Mouse (Mus musculus) cerebellum, adult 11 months (tissue): ENCODE results near the gene E130208F15Rik.

ENCODE experiments used
- DNase-seq: peaks from one replicate; pipeline ENCODE4 v3.0.0; 2022

E130208F15Rik gene

DNA sequence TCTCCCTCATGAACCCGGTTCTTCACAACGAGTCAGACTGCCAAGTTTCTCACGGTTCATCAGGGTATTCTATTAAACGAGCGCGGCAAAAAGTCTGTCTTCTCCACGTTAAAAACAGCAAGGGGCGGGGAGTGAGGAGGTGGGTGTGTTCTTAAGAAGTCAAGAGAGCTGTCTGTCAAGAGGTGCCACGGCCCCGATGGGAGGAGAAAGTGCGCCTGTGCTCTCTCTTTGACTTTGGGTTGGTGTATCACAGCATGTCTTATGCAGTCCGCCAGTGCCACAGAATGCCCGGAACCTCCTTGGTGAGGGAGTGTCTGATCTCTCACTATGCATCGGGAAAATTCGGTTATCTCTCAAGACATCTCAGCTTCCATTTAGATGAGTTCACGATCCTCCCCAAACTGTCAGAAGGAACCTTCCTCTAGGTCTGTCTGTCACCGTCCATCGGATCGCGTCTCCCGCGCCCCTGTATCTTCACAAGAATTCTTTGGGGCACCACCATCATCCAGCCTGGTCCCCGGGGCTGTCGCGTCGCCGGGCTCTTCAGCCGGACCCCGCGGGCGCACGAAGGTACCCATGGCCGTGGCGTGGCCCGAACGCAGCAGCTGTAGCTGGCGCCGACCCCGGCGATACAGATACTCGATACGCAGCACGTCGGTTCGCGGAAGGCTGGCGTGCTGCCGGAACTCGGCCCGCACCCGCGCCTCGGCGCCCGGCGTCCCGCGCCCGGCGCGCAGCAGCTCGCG lies at the start of gene E130208F15Rik:
E130208F15Rik (plus strand) TSS at position 202 of the 746 bp plus-strand sequence.
- DNase-seq = peak; percentile 68

DNA sequence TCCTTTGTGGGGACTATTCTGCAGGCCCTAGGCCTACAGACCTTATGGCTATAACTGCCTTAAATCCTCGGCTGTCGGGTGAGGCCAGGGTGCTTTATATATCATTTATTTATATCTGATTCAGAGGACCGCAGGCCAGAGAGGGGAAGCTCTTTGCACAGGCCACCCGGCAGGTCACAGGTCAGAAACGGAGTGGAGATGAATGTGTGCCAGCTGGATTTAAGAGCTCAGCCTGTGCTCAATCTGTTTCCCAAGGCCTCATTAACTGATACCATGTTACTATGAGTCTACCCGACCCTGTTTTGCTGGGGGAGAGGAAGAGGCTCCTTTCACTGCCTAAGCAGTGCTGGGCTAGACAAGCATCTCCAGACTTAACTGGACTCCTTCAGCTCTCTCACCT lies 47.2 kb upstream of the E130208F15Rik start:
- no peak for DNase-seq

DNA sequence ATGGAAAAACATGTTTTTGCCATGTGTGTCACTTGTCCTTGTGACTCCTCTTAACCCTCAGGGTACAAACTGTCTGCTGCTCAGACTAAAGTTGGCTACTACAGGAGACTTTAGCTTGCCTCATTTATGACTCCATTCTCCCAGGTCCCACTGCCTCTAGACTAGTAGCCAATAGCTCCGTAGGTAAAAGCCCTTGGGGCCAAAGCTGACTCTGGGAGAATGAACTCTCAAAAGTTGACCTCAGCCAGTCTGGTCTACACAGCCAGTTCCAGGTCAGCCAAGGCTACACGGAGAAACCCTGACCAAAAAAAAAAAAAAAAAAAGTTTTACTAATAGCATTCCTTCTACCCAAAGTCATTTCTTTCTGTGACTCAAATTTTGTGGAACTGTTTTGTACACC lies 42.6 kb upstream of the E130208F15Rik start:
- no peak for DNase-seq

DNA sequence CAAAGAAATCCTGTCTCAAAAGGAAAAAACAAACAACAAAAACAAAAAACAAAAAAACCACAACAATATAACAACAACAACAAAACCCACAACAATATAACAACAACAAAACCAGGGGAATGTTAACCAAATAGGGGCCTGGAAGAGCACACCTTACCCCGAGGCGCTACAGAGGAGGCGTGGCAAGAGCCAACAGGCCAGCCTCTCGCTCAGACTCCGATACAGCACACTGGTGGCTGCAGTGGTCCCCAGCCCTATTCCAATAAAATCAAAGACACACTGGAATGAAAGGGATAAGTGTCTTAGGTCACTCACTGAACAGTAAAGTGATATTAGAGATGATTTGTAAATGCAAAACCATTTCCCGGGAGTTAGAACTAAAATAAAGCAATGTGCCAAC lies 42.0 kb upstream of the E130208F15Rik start:
- DNase-seq = no peak

GRCm38 (mm10) chr7:30279951-30280669 lies 41.4 kb upstream of the E130208F15Rik start, which contains the start of the genes Thap8 and Wdr62:
Thap8 (plus strand) TSS chr7:30280094.
Wdr62 (minus strand) TSS chr7:30280419.
- DNase-seq = peak; percentile 88

DNA sequence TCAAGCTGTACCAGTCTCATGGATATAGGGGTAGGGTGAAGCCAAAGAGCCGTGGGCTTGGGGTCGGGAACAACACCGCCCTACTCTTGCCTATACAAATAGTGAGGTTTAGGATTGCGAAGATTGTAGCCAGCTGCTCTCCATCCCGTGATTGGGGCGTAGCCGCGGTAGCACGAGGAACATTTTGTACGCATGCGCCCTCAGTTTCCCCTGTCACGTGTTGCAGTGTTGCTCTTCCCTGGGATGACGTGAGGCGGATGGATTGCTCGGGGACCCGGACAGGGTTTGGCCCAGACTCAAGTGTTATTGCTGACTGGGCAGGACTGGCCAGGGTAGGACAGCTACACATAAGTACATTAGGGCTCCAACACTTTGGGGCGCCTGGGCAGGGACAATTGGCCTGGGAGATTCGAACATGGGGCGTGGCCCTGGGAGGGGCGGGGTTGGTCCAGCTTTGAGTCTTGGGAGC lies 40.8 kb upstream of the E130208F15Rik start:
- DNase-seq = peak; percentile 81

DNA sequence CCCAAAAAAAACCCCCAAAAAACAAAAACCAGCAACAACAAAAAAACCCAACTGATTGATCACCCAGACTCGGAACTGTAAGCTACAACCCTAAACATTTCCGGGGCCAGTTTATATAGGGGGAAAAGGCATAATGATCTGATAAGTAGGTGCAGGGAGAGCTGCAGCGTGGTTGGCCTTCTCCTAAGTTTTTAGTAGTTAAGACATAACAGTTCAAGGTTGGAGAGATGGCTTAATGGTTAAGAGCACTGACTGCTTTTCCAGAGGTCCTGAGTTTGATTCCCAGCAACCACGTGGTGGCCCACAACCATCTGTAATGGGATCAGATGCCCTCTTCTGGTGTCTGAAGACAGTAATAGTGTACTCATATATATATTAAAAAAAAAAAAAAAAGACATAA lies 40.0 kb upstream of the E130208F15Rik start:
- DNase-seq = no peak

DNA sequence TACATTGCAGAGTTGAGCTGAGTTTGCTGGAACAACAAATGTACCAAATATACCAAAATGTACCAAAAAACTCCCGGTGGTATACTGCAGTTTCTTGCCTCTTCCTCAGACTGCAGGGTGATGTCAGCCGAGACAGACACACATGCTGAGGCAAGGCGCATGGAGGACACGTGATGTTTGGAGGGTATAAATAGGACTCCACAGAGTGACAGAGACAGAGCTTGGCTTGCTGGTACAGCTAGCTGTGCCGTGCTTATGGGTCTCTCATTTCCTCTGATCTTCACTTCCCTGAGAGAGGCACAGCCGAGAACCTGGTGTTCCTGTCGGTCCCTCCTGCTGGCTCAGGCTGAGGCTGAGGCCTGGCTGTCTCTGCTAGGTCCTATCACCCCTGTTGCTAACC lies 38.8 kb upstream of the E130208F15Rik start:
- DNase-seq = no peak

GRCm38 (mm10) chr7:30286701-30287410 lies 34.7 kb upstream of the E130208F15Rik start:
- peak; percentile 83 for DNase-seq

GRCm38 (mm10) chr7:30288046-30288445 lies 33.5 kb upstream of the E130208F15Rik start:
- DNase-seq = peak; percentile 41

GRCm38 (mm10) chr7:30289071-30289713 lies 32.3 kb upstream of the E130208F15Rik start:
- DNase-seq = peak; percentile 35

DNA sequence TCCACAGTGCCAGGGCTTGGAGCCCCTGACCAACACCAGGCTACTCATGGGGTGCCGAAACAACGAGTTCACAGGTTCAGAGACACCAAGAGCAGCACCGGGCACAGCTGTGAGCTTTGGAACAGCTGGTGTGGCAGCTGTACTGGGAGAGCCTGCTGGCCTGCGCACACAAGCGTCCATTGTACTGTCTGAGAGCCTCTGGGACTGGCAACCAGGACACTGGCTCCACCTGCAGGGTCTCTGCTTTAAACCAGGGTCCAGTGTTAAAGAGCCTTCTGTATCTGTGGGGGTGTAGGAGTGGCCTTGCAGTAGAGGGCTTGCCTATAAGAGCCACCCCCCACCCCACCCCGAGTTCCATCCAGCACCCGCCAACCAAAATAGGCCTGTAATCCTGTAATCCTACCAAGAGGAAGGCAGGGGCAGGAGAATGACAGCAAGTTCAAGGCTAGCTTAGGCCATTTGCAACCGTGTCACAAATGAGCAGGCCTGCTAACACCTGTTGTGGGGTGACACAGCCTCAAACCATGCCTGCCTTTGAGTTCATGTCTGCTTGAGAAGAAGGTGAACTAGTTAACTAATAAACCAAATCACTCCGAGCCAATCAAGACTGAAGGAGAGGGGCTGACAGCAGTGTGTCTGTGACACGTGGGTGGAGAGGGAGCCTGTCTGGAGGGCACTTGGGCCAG lies 31.7 kb upstream of the E130208F15Rik start:
- peak; percentile 34 for DNase-seq

GRCm38 (mm10) chr7:30291215-30292131 lies 30.1 kb upstream of the E130208F15Rik start, which contains the start of gene Clip3:
Clip3 (plus strand) TSS chr7:30291728.
- DNase-seq = peak; percentile 90

DNA sequence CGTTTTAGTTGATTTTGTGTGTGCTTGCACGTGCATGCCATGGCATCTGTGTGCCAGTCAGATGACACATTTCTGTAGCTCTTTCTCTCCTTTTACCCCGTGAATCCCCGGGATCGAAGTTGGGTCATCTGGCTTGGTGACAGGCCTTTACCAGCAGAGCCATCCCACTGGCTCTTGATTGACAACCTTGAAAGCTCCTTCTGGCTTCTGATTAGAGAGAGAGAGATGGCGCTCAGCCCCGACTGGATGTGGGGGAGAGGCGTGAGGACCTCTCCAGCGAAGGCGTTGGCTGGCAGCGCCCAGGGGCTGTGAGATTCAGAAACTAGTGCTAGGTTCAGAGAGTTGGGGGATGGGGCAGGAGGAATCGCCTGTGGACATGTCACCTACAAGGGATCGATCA lies 27.7 kb upstream of the E130208F15Rik start:
- DNase-seq = peak; percentile 49

GRCm38 (mm10) chr7:30294296-30294695 lies 27.2 kb upstream of the E130208F15Rik start:
- DNase-seq = peak; percentile 43

GRCm38 (mm10) chr7:30295103-30295502 lies 26.4 kb upstream of the E130208F15Rik start:
- DNase-seq = peak; percentile 93

- no peak for DNase-seq
Measured at GRCm38 (mm10) chr7:30296816-30297215, 24.7 kb upstream of the E130208F15Rik start.

GRCm38 (mm10) chr7:30297266-30297665 lies 24.3 kb upstream of the E130208F15Rik start:
- DNase-seq = no peak

DNA sequence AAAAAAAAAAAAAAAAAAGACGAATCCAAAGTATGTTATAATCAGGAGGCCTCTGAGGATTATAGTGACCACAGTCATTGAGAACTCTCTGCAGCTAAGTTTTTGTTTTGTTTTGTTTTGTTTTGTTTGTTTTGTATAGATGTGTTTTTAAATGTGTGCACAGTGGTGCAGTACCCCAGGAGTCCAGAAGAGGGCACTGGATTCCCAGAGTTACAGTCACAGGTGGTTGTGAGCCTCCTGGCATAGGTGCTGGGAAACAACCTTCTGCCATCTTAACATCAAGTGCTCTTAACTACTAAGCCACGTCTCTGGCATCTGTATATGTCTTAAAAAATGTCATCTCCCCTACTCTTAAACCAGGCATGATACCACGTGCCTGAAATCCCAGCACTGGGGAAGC lies 20.6 kb upstream of the E130208F15Rik start:
- DNase-seq = no peak

- no peak for DNase-seq
Measured at GRCm38 (mm10) chr7:30306083-30306779, 15.3 kb upstream of the E130208F15Rik start.
